Mouse (Mus musculus): Measurements from ENCODE around the gene Ccdc3.

DNA sequence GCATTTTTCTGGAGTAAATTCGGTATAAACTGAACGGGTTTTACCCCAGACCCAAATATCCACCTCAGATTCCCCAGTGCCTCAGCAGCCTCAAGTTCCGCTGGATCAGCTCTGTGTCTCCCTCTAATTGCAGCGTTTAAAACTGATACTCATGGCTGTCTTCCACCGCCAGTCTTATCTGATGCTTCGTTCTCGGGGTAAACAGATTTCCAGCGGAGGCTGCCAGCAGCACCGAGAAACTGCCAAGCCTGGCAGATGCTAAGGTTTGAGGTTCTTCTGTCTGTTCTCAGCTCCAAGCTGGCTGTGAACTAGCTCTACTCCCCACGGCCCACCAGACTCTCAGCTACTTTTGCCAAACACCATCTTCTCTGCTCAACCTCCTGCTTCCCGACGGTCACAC is 112.4 kb downstream of the Ccdc3 start:
- TF ChIP-seq CTCF (IDR thresholded peaks at IDR 0.05; ENCODE audit: control insufficient read depth, insufficient read depth, low read length) = no peak
- TF ChIP-seq POLR2A (IDR thresholded peaks at IDR 0.05; ENCODE audit: borderline replicate concordance, control insufficient read depth, low read depth, low read length) = no peak

Data from bone marrow, adult 2 months (tissue).